Mouse (Mus musculus): ENCODE data around the gene Dph5. TPM values are rescaled to one million over a fixed set of nuclear protein-coding genes. Genes with fewer than 3 reads are reported as not detected.

The Dph5 gene
- 30.3 and 30.8 TPM in 2 replicates for polyA plus RNA-seq (2014; fragmentation: Nextera tagmentation; extraction: Ambion mirVana)

DNA sequence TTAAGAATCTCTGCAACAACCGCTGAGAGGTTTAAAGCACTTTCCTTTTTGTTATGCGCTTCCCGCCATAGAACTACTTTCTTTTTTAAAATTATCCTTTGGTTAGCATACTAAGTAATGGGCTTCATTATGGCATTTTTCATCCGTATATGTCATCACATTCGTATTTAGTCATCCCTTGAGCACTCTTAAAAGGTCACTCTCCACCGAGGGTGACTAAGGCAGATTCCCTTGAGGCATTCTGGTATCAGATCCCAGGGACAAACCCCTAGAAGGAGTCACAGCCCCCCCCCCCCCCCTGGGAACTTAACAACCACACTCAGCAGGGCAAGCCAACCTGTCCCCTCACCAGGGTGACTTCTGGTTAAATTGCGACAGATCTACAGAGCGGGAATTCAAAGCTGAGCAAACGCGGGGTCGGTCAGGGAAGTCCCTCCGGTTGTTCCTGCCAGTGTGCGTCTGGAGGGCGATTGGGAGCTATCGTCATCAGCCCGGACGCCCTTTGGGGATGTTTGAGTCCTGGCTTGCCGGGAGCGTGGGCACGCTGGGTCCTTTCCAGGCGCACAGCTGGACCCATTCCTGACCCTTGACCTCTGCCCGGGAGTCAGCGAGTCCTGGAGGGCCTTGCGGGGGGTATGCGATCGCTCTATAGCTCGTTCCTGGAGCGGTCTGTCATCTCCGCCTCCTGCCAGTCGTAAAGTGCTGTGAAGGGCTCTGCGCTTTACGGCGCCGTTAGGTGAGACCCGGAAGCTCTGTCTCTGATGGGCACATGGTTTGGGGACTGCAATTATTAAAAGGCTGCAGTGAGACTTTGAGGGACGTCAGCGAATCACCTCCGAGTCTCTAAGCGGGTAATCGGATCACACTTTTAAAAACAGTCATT lies at the start of gene Dph5:
TSS of gene Dph5 (plus strand) at position 411 of the 883 bp plus-strand sequence.
- WGBS: under 1% methylated on average over 40 of the region's 40 CpGs
- Histone ChIP-seq H3K9ac (replicated peaks; ENCODE audit: low read depth, low read length) (peak within 1 kb of the TSS; percentile 47), H3K4me2 (replicated peaks; ENCODE audit: low read depth, low read length) (peak within 1 kb of the TSS; percentile 75), H3K4me1 (ENCODE audit: control insufficient read depth, insufficient read depth, low read length) (0 out of 2 replicates have a peak, but pooled peaks cover 3% of the 10 kb centered on the region), H3K4me3 (ENCODE audit: low read depth, low read length) (peak within 1 kb of the TSS; percentile 71), H3K9me3 (ENCODE audit: control insufficient read depth, low read depth, low read length) (no peaks in the 10 kb centered on the region), H3K27ac (ENCODE audit: low read length) (peak within 1 kb of the TSS; percentile 88), H3K36me3 (ENCODE audit: control insufficient read depth, insufficient read depth, low read length) (no peaks in the 10 kb centered on the region; the same call in 1 of the 2 replicates), H3K27me3 (ENCODE audit: control insufficient read depth, insufficient read depth, low read length) (no peaks in the 10 kb centered on the region)
- peak; percentile 90 for ATAC-seq (ENCODE audit: insufficient number of reproducible peaks, insufficient read depth, low FRiP score, low read depth)

- 74% methylated on average over 3 of the region's 3 CpGs for WGBS
- Histone ChIP-seq H3K4me2 (replicated peaks; ENCODE audit: low read depth, low read length) (no peak overlapping the region), H3K4me1 (ENCODE audit: control insufficient read depth, insufficient read depth, low read length) (no peaks in the 10 kb centered on the region), H3K9me3 (ENCODE audit: control insufficient read depth, low read depth, low read length) (no peaks in the 10 kb centered on the region), H3K9ac (replicated peaks; ENCODE audit: low read depth, low read length) (no peak overlapping the region), H3K4me3 (ENCODE audit: low read depth, low read length) (no peak overlapping the region), H3K36me3 (ENCODE audit: control insufficient read depth, insufficient read depth, low read length) (no peaks in the 10 kb centered on the region), H3K27me3 (ENCODE audit: control insufficient read depth, insufficient read depth, low read length) (no peaks in the 10 kb centered on the region), H3K27ac (ENCODE audit: low read length) (no peak overlapping the region)
- no peak for ATAC-seq (ENCODE audit: insufficient number of reproducible peaks, insufficient read depth, low FRiP score, low read depth)
Measured at GRCm38 (mm10) chr3:115844566-115844965, 43.1 kb upstream of the Dph5 start.

- no peak overlapping the region for H3K27ac ChIP-seq (ENCODE audit: low read length)
- H3K36me3 ChIP-seq (ENCODE audit: control insufficient read depth, insufficient read depth, low read length): no peaks in the 10 kb centered on the region
- H3K27me3 ChIP-seq (ENCODE audit: control insufficient read depth, insufficient read depth, low read length): no peaks in the 10 kb centered on the region
- H3K4me2 ChIP-seq (replicated peaks; ENCODE audit: low read depth, low read length): no peak overlapping the region
- H3K9me3 ChIP-seq (ENCODE audit: control insufficient read depth, low read depth, low read length): no peaks in the 10 kb centered on the region
- H3K4me3 ChIP-seq (ENCODE audit: low read depth, low read length): no peak overlapping the region
- 87% methylated on average over 5 of the region's 5 CpGs for WGBS
- ATAC-seq (ENCODE audit: insufficient number of reproducible peaks, insufficient read depth, low FRiP score, low read depth): no peak
- no peak overlapping the region for H3K9ac ChIP-seq (replicated peaks; ENCODE audit: low read depth, low read length)
- no peaks in the 10 kb centered on the region for H3K4me1 ChIP-seq (ENCODE audit: control insufficient read depth, insufficient read depth, low read length)
Measured at GRCm38 (mm10) chr3:115845032-115845618, 42.5 kb upstream of the Dph5 start.

DNA sequence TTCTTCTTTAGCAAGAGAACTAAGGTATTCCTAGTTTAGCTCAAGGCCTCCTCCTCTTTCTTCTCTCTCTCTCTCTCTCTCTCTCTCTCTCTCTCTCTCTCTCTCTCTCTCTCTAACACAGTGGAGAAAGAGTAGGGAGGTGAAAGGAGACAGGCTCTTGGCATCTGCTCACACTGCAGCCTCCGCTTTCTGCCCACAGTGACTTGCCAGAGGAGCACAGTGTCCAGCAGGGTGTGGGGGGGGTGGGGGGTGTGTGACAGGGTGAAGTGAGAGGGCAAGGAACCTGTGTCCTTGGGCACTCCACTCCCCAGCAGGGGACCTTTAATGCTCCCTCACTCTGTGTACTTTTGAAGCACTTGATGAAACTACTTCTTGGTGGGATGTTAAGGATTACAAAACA lies 41.9 kb upstream of the Dph5 start:
- WGBS: 69% methylated on average over 1 of the region's 1 CpGs
- Histone ChIP-seq H3K4me3 (ENCODE audit: low read depth, low read length) (no peak overlapping the region), H3K4me1 (ENCODE audit: control insufficient read depth, insufficient read depth, low read length) (no peaks in the 10 kb centered on the region), H3K4me2 (replicated peaks; ENCODE audit: low read depth, low read length) (no peak overlapping the region), H3K27me3 (ENCODE audit: control insufficient read depth, insufficient read depth, low read length) (no peaks in the 10 kb centered on the region), H3K27ac (ENCODE audit: low read length) (no peak overlapping the region), H3K36me3 (ENCODE audit: control insufficient read depth, insufficient read depth, low read length) (no peaks in the 10 kb centered on the region), H3K9ac (replicated peaks; ENCODE audit: low read depth, low read length) (no peak overlapping the region), H3K9me3 (ENCODE audit: control insufficient read depth, low read depth, low read length) (no peaks in the 10 kb centered on the region)
- ATAC-seq (ENCODE audit: insufficient number of reproducible peaks, insufficient read depth, low FRiP score, low read depth): no peak

DNA sequence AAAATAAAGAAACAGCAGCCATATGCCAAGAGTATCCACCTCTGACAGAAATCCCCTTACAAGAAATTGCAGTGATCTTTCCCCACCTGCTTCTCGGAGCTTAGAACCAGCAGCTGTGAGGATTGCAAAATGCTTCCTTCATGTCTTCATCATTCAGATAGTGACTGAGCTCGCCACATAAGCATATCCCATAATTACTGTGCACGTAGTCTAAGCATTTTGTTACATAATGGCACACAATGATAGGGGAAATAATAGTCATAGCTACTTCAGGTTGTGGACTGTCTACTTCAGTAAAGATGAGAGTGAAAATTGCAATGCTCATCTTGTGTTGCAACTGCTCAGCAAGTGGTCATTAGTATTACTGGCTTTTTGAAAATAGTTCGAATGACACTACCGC lies 41.5 kb upstream of the Dph5 start:
- Histone ChIP-seq H3K36me3 (ENCODE audit: control insufficient read depth, insufficient read depth, low read length) (no peaks in the 10 kb centered on the region), H3K27ac (ENCODE audit: low read length) (no peak overlapping the region), H3K4me1 (ENCODE audit: control insufficient read depth, insufficient read depth, low read length) (no peaks in the 10 kb centered on the region), H3K4me2 (replicated peaks; ENCODE audit: low read depth, low read length) (no peak overlapping the region), H3K4me3 (ENCODE audit: low read depth, low read length) (no peak overlapping the region), H3K9ac (replicated peaks; ENCODE audit: low read depth, low read length) (no peak overlapping the region), H3K9me3 (ENCODE audit: control insufficient read depth, low read depth, low read length) (no peaks in the 10 kb centered on the region), H3K27me3 (ENCODE audit: control insufficient read depth, insufficient read depth, low read length) (no peaks in the 10 kb centered on the region)
- WGBS: 91% methylated on average over 5 of the region's 5 CpGs
- ATAC-seq (ENCODE audit: insufficient number of reproducible peaks, insufficient read depth, low FRiP score, low read depth): no peak

- no peaks in the 10 kb centered on the region for H3K36me3 ChIP-seq (ENCODE audit: control insufficient read depth, insufficient read depth, low read length)
- WGBS: 78% methylated on average over 11 of the region's 11 CpGs
- no peaks in the 10 kb centered on the region for H3K27me3 ChIP-seq (ENCODE audit: control insufficient read depth, insufficient read depth, low read length)
- H3K9me3 ChIP-seq (ENCODE audit: control insufficient read depth, low read depth, low read length): no peaks in the 10 kb centered on the region
- H3K4me3 ChIP-seq (ENCODE audit: low read depth, low read length): no peak overlapping the region
- H3K4me1 ChIP-seq (ENCODE audit: control insufficient read depth, insufficient read depth, low read length): no peaks in the 10 kb centered on the region
- H3K4me2 ChIP-seq (replicated peaks; ENCODE audit: low read depth, low read length): no peak overlapping the region
- no peak overlapping the region for H3K9ac ChIP-seq (replicated peaks; ENCODE audit: low read depth, low read length)
- H3K27ac ChIP-seq (ENCODE audit: low read length): no peak overlapping the region
- no peak for ATAC-seq (ENCODE audit: insufficient number of reproducible peaks, insufficient read depth, low FRiP score, low read depth)
Measured at GRCm38 (mm10) chr3:115848686-115849480, 38.8 kb upstream of the Dph5 start.

DNA sequence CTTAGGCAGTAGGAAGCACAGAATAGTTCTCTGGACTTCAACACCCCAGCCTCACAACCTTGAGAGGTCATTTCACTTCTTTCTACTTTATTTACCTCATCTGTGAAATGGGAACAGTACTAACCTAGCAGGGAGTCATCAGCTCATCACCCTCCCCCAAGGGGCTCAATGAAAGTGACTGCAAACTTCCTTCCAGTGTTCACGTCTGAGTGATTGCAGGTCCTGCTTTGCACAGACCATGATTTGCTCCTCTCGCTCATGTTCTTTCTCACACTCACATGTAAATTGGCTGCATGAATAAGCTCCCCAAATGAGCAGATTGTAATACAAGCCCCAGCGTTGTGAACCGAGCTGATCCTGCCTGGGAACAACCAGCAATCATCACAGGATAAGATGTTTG lies 36.7 kb upstream of the Dph5 start:
- H3K27ac ChIP-seq (ENCODE audit: low read length): no peak overlapping the region
- H3K9ac ChIP-seq (replicated peaks; ENCODE audit: low read depth, low read length): no peak overlapping the region
- WGBS: 73% methylated on average over 4 of the region's 4 CpGs
- no peak overlapping the region for H3K4me2 ChIP-seq (replicated peaks; ENCODE audit: low read depth, low read length)
- H3K36me3 ChIP-seq (ENCODE audit: control insufficient read depth, insufficient read depth, low read length): no peaks in the 10 kb centered on the region
- no peaks in the 10 kb centered on the region for H3K9me3 ChIP-seq (ENCODE audit: control insufficient read depth, low read depth, low read length)
- no peak overlapping the region for H3K4me3 ChIP-seq (ENCODE audit: low read depth, low read length)
- H3K4me1 ChIP-seq (ENCODE audit: control insufficient read depth, insufficient read depth, low read length): no peaks in the 10 kb centered on the region
- ATAC-seq (ENCODE audit: insufficient number of reproducible peaks, insufficient read depth, low FRiP score, low read depth): no peak
- no peaks in the 10 kb centered on the region for H3K27me3 ChIP-seq (ENCODE audit: control insufficient read depth, insufficient read depth, low read length)

- H3K4me1 ChIP-seq (ENCODE audit: control insufficient read depth, insufficient read depth, low read length): no peaks in the 10 kb centered on the region
- no peaks in the 10 kb centered on the region for H3K27me3 ChIP-seq (ENCODE audit: control insufficient read depth, insufficient read depth, low read length)
- H3K9me3 ChIP-seq (ENCODE audit: control insufficient read depth, low read depth, low read length): no peaks in the 10 kb centered on the region
- H3K4me3 ChIP-seq (ENCODE audit: low read depth, low read length): no peak overlapping the region
- H3K4me2 ChIP-seq (replicated peaks; ENCODE audit: low read depth, low read length): no peak overlapping the region
- no peak for ATAC-seq (ENCODE audit: insufficient number of reproducible peaks, insufficient read depth, low FRiP score, low read depth)
- WGBS: 93% methylated on average over 7 of the region's 7 CpGs
- H3K36me3 ChIP-seq (ENCODE audit: control insufficient read depth, insufficient read depth, low read length): no peaks in the 10 kb centered on the region
- no peak overlapping the region for H3K27ac ChIP-seq (ENCODE audit: low read length)
- no peak overlapping the region for H3K9ac ChIP-seq (replicated peaks; ENCODE audit: low read depth, low read length)
Measured at GRCm38 (mm10) chr3:115854672-115855191, 32.9 kb upstream of the Dph5 start.

All from stomach, embryonic 14.5 days (tissue).